8 mouse cellular contexts compared by ENCODE assay signal in genomic region chr11:53584849-53585248, GRCm38 (mm10). TPM values are rescaled to one million over a fixed set of nuclear protein-coding genes. Genes with fewer than 3 reads are reported as not detected.
DNase-seq lines count a peak whose midpoint lies in the region; TF ChIP-seq lines count a peak whose summit lies in the region.
"Had no signal": no experiment of that assay in that cellular context is flagged by ENCODE, and none has a peak within 500 bp of the region (broad histone marks: within the 10 kb centered on the region; RNA-seq: fewer than 3 reads in every experiment).

No protein-coding gene starts in this region.

- peak; percentile 91 for TF ChIP-seq RAD21 in MEL (IDR thresholded peaks at IDR 0.05; ENCODE audit: low read depth, low read length)

- peak in 1 of 2 experiments; percentile 11; a peak in 1 of 4 replicates for TF ChIP-seq EP300 in MEL (IDR thresholded peaks at IDR 0.05; ENCODE audit: low read depth in 1 of 2, low read length in 2 of 2)

- no peaks in the 10 kb centered on the region for H3K9me3 ChIP-seq in MEL (replicated peaks; ENCODE audit: insufficient read depth, low read length)
- H3K9me3 ChIP-seq in limb, embryonic 10.5 days (replicated peaks), result no peaks in the 10 kb centered on the region

- H3K4me3 ChIP-seq in MEL (ENCODE audit: control insufficient read depth in 1 of 2, insufficient read depth in 1 of 2, low read depth in 2 of 2, low read length in 2 of 2), result no peak overlapping the region
- no peak overlapping the region for H3K4me3 ChIP-seq in limb, embryonic 10.5 days

- 75% methylated on average over 3 of the region's 3 CpGs for WGBS in limb, embryonic 10.5 days

- H3K4me1 ChIP-seq in MEL (ENCODE audit: control insufficient read depth in 1 of 2, insufficient read depth in 2 of 2, low read length in 2 of 2), result no peaks in the 10 kb centered on the region; a peak in 1 of 4 replicates
- H3K4me1 ChIP-seq in limb, embryonic 10.5 days, result 0 out of 2 replicates have a peak, but pooled peaks cover 4% of the 10 kb centered on the region

- TF ChIP-seq POLR2A in MEL (IDR thresholded peaks at IDR 0.05; ENCODE audit: control insufficient read depth in 1 of 2, insufficient read depth in 1 of 2, low read depth in 1 of 2, low read length in 2 of 2, poor library complexity in 1 of 2), result no peak

- TF ChIP-seq CTCF in MEL (IDR thresholded peaks at IDR 0.05 in 2 of 3, conservative IDR thresholded peaks at IDR 0.05 in 1 of 3; ENCODE audit: control insufficient read depth in 1 of 3, insufficient read depth in 1 of 3, low read depth in 2 of 3, low read length in 3 of 3, poor library complexity in 1 of 3, severe bottlenecking in 1 of 3), result peak; percentile 66 to 98 (median 86)

- no peak overlapping the region for H3K27ac ChIP-seq in MEL (ENCODE audit: control insufficient read depth, low read depth, low read length)
- H3K27ac ChIP-seq in limb, embryonic 10.5 days, result no peak overlapping the region

- no peak overlapping the region for H3K9ac ChIP-seq in MEL (ENCODE audit: control insufficient read depth, low read depth, low read length, poor library complexity, severe bottlenecking)

- H3K36me3 ChIP-seq in MEL (ENCODE audit: control insufficient read depth in 1 of 2, insufficient read depth in 2 of 2, low read length in 2 of 2), result peaks cover 0 to 3% of the 10 kb centered on the region in 2 experiments; a peak in 2 of 4 replicates
- peaks cover 75% of the 10 kb centered on the region for H3K36me3 ChIP-seq in limb, embryonic 10.5 days

- no peaks in the 10 kb centered on the region for H3K79me2 ChIP-seq in MEL (ENCODE audit: control insufficient read depth, insufficient read depth, low read length, poor library complexity)

- H3K27me3 ChIP-seq in MEL (ENCODE audit: control insufficient read depth in 1 of 2, insufficient read depth in 2 of 2, low read length in 2 of 2), result no peaks in the 10 kb centered on the region
- no peaks in the 10 kb centered on the region for H3K27me3 ChIP-seq in limb, embryonic 10.5 days (ENCODE audit: low read depth, poor library complexity, severe bottlenecking)

- peak; percentile 38 for DNase-seq in layer of hippocampus, adult 11-12 months (ENCODE audit: low spot score)
- DNase-seq in layer of hippocampus, adult 9-11 months, result no peak
- DNase-seq in CD4-positive, CD25-positive, alpha-beta regulatory T cell, adult 2 months (ENCODE audit: low read depth, low spot score), result peak; percentile 59
- peak; percentile 79 for DNase-seq in MEL (ENCODE audit: low read depth, low spot score)
- DNase-seq in limb, embryonic 10.5 days (ENCODE audit: low spot score), result peak; percentile 36
- no peak for DNase-seq in testis, postnatal 10 days (ENCODE audit: low spot score)
- no peak for DNase-seq in right cerebral cortex, postnatal 14 days

TF ChIP-seq in MEL, 35 proteins besides CTCF, POLR2A, EP300 and RAD21:
- TF ChIP-seq MAX (IDR thresholded peaks at IDR 0.05; ENCODE audit: low read length), result peak; percentile 95
- 0 out of 2 replicates have a peak, but pooled peaks have one; percentile 30 for TF ChIP-seq ZNF384 (IDR thresholded peaks at IDR 0.05; ENCODE audit: low read depth, low read length)
- no peak for TF ChIP-seq MEF2A (IDR thresholded peaks at IDR 0.05; ENCODE audit: extremely low read depth, insufficient replicate concordance, low read depth, low read length, poor library complexity, severe bottlenecking)
- peak; percentile 81 for TF ChIP-seq SIN3A (IDR thresholded peaks at IDR 0.05; ENCODE audit: low read length)
- peak; percentile 89 for TF ChIP-seq MYC (IDR thresholded peaks at IDR 0.05; ENCODE audit: low read depth, low read length)
- peak; percentile 78; the same call in 1 of the 2 replicates for TF ChIP-seq MXI1 (IDR thresholded peaks at IDR 0.05; ENCODE audit: low read depth, low read length)
- peak; percentile 99 for TF ChIP-seq SMC3 (IDR thresholded peaks at IDR 0.05; ENCODE audit: low read depth, low read length)
- TF ChIP-seq TBP (IDR thresholded peaks at IDR 0.05; ENCODE audit: low read depth, low read length), result 0 out of 2 replicates have a peak, but pooled peaks have one; percentile 46
- no peak for TF ChIP-seq UBTF (IDR thresholded peaks at IDR 0.05; ENCODE audit: borderline replicate concordance, insufficient read depth, low read depth, low read length)
- TF ChIP-seq GATA1 (IDR thresholded peaks at IDR 0.05; ENCODE audit: low read depth, low read length), result peak; percentile 68
- TF ChIP-seq ETS1 (IDR thresholded peaks at IDR 0.05; ENCODE audit: low read depth, low read length), result peak; percentile 48; the same call in 1 of the 2 replicates
- peak; percentile 58; the same call in 1 of the 2 replicates for TF ChIP-seq BHLHE40 (IDR thresholded peaks at IDR 0.05; ENCODE audit: borderline replicate concordance, low read depth, low read length)
- no peak for TF ChIP-seq E2F4 (IDR thresholded peaks at IDR 0.05; ENCODE audit: borderline replicate concordance, low read depth, low read length)
- peak; percentile 96 for TF ChIP-seq ZC3H11A (IDR thresholded peaks at IDR 0.05; ENCODE audit: low read depth, low read length)
- TF ChIP-seq MAFK (IDR thresholded peaks at IDR 0.05; ENCODE audit: borderline replicate concordance, low read depth, low read length), result peak; percentile 72; the same call in 1 of the 2 replicates
- no peak for TF ChIP-seq GABPA (IDR thresholded peaks at IDR 0.05; ENCODE audit: low read depth, low read length)

RNA-seq across cellular contexts. Expression of gene Kif3a, which starts 17.7 kb away (rescaled TPM):
- 13.6 and 14.2 TPM in 2 replicates for total RNA-seq in MEL (2012; rRNA removed)
- polyA plus RNA-seq in MEL (2012; ENCODE audit: insufficient read depth in 1 of 2, insufficient read length in 2 of 2, low read depth in 1 of 2, low replicate concordance in 2 of 2, missing spikeins in 1 of 2), result 10 to 100 TPM; 17.1 to 88.3 TPM
- 52.0 and 69.4 TPM in 2 replicates for polyA plus RNA-seq in limb, embryonic 10.5 days (2016; fragmentation: Nextera tagmentation; extraction: Ambion mirVana)

RNA-seq across cellular contexts. Expression of gene Il4, which starts 33.6 kb away (rescaled TPM):
- 9.4 and 10.4 TPM in 2 replicates for total RNA-seq in MEL (2012; rRNA removed)
- 1 to 10 TPM in 1 of 2 experiments, not detected in 1; 4.3 TPM for polyA plus RNA-seq in MEL (2012; ENCODE audit: insufficient read depth in 1 of 2, insufficient read length in 2 of 2, low read depth in 1 of 2, low replicate concordance in 2 of 2, missing spikeins in 1 of 2)
- polyA plus RNA-seq in limb, embryonic 10.5 days (2016; fragmentation: Nextera tagmentation; extraction: Ambion mirVana), result 0.40 and 0.58 TPM in 2 replicates

RNA-seq across cellular contexts. Expression of gene Il13, which starts 49.7 kb away (rescaled TPM):
- not detected in 2 replicates for total RNA-seq in MEL (2012; rRNA removed)
- polyA plus RNA-seq in MEL (2012; ENCODE audit: insufficient read depth in 1 of 2, insufficient read length in 2 of 2, low read depth in 1 of 2, low replicate concordance in 2 of 2, missing spikeins in 1 of 2), result not detected
- polyA plus RNA-seq in limb, embryonic 10.5 days (2016; fragmentation: Nextera tagmentation; extraction: Ambion mirVana), result not detected in 2 replicates
- polyA plus RNA-seq: neural tube, embryonic 14.5 days had no signal

Comparison
In these comparisons a context has a peak if more than half of its experiments do, and no peak if none do; other contexts are left out.
1. DNase-seq: peak in layer of hippocampus, adult 11-12 months (single experiment), CD4-positive, CD25-positive, alpha-beta regulatory T cell, adult 2 months (single experiment), MEL (single experiment) and limb, embryonic 10.5 days (single experiment); none in layer of hippocampus, adult 9-11 months (single experiment), testis, postnatal 10 days (single experiment) and right cerebral cortex, postnatal 14 days (single experiment).